Comparison of ENCODE assay signal across 21 mouse cellular contexts in the genomic region with DNA sequence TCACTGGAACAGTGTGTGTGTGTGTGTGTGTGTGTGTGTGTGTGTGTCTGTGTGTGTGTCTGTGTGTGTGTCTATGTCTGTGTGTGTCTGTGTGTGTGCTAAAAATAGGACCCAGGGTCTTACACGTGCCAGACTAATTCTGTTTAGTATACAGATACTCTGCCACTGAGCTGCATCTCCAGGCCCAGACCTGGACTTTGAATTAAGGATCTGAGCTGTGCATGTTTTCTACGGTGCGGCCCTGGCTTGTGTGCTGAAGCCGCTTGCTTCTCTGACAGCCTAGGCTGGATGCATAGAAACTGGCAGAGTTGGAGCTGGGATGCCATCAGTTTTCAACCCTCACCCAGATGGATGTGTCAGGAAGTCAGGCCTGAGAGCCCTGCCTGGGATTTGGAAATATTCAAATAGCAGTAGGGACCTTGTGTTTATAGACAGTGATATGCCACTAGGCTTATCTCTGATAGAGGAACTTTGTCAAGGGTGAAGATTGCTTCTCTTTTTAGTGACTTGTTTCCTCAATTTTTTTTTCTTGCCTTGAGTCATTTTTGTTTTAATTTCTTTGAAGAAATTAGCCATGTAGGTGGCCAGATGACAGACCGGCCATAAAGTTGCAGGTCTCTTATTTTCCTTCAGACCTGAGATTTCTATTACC. TPM values are rescaled to one million over a fixed set of nuclear protein-coding genes. Genes with fewer than 3 reads are reported as not detected.
A peak's percentile ranks its signal among the peaks of the same experiment; 100 is the strongest.
DNase-seq lines count a peak whose midpoint lies in the region; ATAC-seq and TF ChIP-seq lines count a peak whose summit lies in the region.
"Had no signal": no experiment of that assay in that cellular context is flagged by ENCODE, and none has a peak within 500 bp of the region (broad histone marks: within the 10 kb centered on the region; RNA-seq: fewer than 3 reads in every experiment).

No protein-coding gene starts in this region.

- H3K4me2 ChIP-seq in heart, embryonic 13.5 days, result no peak overlapping the region
- H3K4me2 ChIP-seq in lung, embryonic 15.5 days, result no peak overlapping the region
- H3K4me2 ChIP-seq: embryonic facial prominence, embryonic 13.5 days; forebrain, embryonic 13.5 days; hindbrain, embryonic 12.5 days had no signal

- H3K4me1 ChIP-seq in heart, embryonic 13.5 days, result peaks cover 15% of the 10 kb centered on the region
- no peaks in the 10 kb centered on the region for H3K4me1 ChIP-seq in lung, embryonic 15.5 days
- H3K4me1 ChIP-seq in MEL (ENCODE audit: control insufficient read depth in 1 of 2, insufficient read depth in 2 of 2, low read length in 2 of 2), result no peaks in the 10 kb centered on the region
- H3K4me1 ChIP-seq: embryonic facial prominence, embryonic 13.5 days; hindbrain, embryonic 12.5 days had no signal

- TF ChIP-seq RAD21 in MEL (IDR thresholded peaks at IDR 0.05; ENCODE audit: low read depth, low read length), result no peak

- no peaks in the 10 kb centered on the region for H3K9me3 ChIP-seq in heart, embryonic 13.5 days
- H3K9me3 ChIP-seq in lung, embryonic 15.5 days, result no peaks in the 10 kb centered on the region
- no peaks in the 10 kb centered on the region for H3K9me3 ChIP-seq in MEL (replicated peaks; ENCODE audit: insufficient read depth, low read length)
- H3K9me3 ChIP-seq: embryonic facial prominence, embryonic 13.5 days; forebrain, embryonic 13.5 days; hindbrain, embryonic 12.5 days had no signal

- TF ChIP-seq EP300 in MEL (IDR thresholded peaks at IDR 0.05; ENCODE audit: low read depth in 1 of 2, low read length in 2 of 2), result 0 out of 4 replicates have a peak, but pooled peaks of 1 of the 2 experiments have one; percentile 48

- no peak overlapping the region for H3K9ac ChIP-seq in heart, embryonic 13.5 days
- H3K9ac ChIP-seq in lung, embryonic 15.5 days, result no peak overlapping the region
- H3K9ac ChIP-seq in MEL (ENCODE audit: control insufficient read depth, low read depth, low read length, poor library complexity, severe bottlenecking), result no peak overlapping the region
- H3K9ac ChIP-seq: embryonic facial prominence, embryonic 13.5 days; forebrain, embryonic 13.5 days; hindbrain, embryonic 12.5 days had no signal

- 64% methylated on average over 5 of the region's 5 CpGs for WGBS in heart, embryonic 13.5 days
- 66% methylated on average over 5 of the region's 5 CpGs for WGBS in lung, embryonic 15.5 days

- intact Hi-C loops in gastrocnemius, postnatal 36 days (cut with DNase I), result no loop called here

- H3K27ac ChIP-seq in heart, embryonic 13.5 days (replicated peaks), result peak overlapping the region; percentile 36; the same call in 1 of the 2 replicates
- H3K27ac ChIP-seq in lung, embryonic 15.5 days, result no peak overlapping the region
- H3K27ac ChIP-seq in MEL (ENCODE audit: control insufficient read depth, low read depth, low read length), result no peak overlapping the region
- H3K27ac ChIP-seq: embryonic facial prominence, embryonic 13.5 days; forebrain, embryonic 13.5 days; gastrocnemius, adult 2 months; hindbrain, embryonic 12.5 days had no signal

- TF ChIP-seq POLR2A in MEL (IDR thresholded peaks at IDR 0.05; ENCODE audit: control insufficient read depth in 1 of 2, insufficient read depth in 1 of 2, low read depth in 1 of 2, low read length in 2 of 2, poor library complexity in 1 of 2), result no peak

- no peaks in the 10 kb centered on the region; the same call in 1 of the 2 replicates for H3K27me3 ChIP-seq in heart, embryonic 13.5 days (replicated peaks)
- no peaks in the 10 kb centered on the region; the same call in 1 of the 2 replicates for H3K27me3 ChIP-seq in lung, embryonic 15.5 days
- no peaks in the 10 kb centered on the region; a peak in 2 of 4 replicates for H3K27me3 ChIP-seq in MEL (ENCODE audit: control insufficient read depth in 1 of 2, insufficient read depth in 2 of 2, low read length in 2 of 2)
- H3K27me3 ChIP-seq: embryonic facial prominence, embryonic 13.5 days; forebrain, embryonic 13.5 days; hindbrain, embryonic 12.5 days had no signal

- TF ChIP-seq CTCF in MEL (IDR thresholded peaks at IDR 0.05 in 2 of 3, conservative IDR thresholded peaks at IDR 0.05 in 1 of 3; ENCODE audit: control insufficient read depth in 1 of 3, insufficient read depth in 1 of 3, low read depth in 2 of 3, low read length in 3 of 3, poor library complexity in 1 of 3, severe bottlenecking in 1 of 3), result no peak

- H3K79me2 ChIP-seq in MEL (ENCODE audit: control insufficient read depth, insufficient read depth, low read length, poor library complexity), result no peaks in the 10 kb centered on the region

- H3K4me3 ChIP-seq in heart, embryonic 13.5 days, result no peak overlapping the region
- H3K4me3 ChIP-seq in lung, embryonic 15.5 days, result no peak overlapping the region
- no peak overlapping the region for H3K4me3 ChIP-seq in MEL (ENCODE audit: control insufficient read depth in 1 of 2, insufficient read depth in 1 of 2, low read depth in 2 of 2, low read length in 2 of 2)
- H3K4me3 ChIP-seq: embryonic facial prominence, embryonic 13.5 days; forebrain, embryonic 13.5 days; gastrocnemius, adult 2 months; hindbrain, embryonic 12.5 days had no signal

- no peaks in the 10 kb centered on the region for H3K36me3 ChIP-seq in heart, embryonic 13.5 days
- no peaks in the 10 kb centered on the region for H3K36me3 ChIP-seq in lung, embryonic 15.5 days
- 0 out of 4 replicates have a peak, but pooled peaks cover 0 to 2% of the 10 kb centered on the region in 2 experiments for H3K36me3 ChIP-seq in MEL (ENCODE audit: control insufficient read depth in 1 of 2, insufficient read depth in 2 of 2, low read length in 2 of 2)
- H3K36me3 ChIP-seq: embryonic facial prominence, embryonic 13.5 days; hindbrain, embryonic 12.5 days had no signal

- DNase-seq in heart, adult 18-20 months, result no peak
- no peak for DNase-seq in lung, postnatal 36 days
- no peak for DNase-seq in MEL (ENCODE audit: low read depth, low spot score)
- DNase-seq in gastrocnemius, postnatal 36 days, result no peak
- DNase-seq in adrenal gland, postnatal 36 days, result no peak
- DNase-seq: adrenal gland, adult 8-10 months; cerebellum, adult 11-12 months; cerebellum, adult 9-10 months; cerebellum, postnatal 25 days; gastrocnemius, adult 2 months; gastrocnemius, postnatal 25 days; heart, postnatal 4 days had no signal

- ATAC-seq in heart, embryonic 13.5 days (ENCODE audit: extremely low read depth, insufficient number of reproducible peaks, low FRiP score, low TSS enrichment), result no peak
- ATAC-seq in lung, embryonic 15.5 days (ENCODE audit: borderline replicate concordance, extremely low read depth, low FRiP score, low TSS enrichment), result peak; percentile 46; the same call in 1 of the 2 replicates
- ATAC-seq in megakaryocyte, adult 5-6 weeks (ENCODE audit: poor library complexity, severe bottlenecking), result peak; percentile 57
- ATAC-seq: forebrain, embryonic 13.5 days; hindbrain, embryonic 16.5 days; inflammation-experienced regulatory T-cells, adult 6 months; intestine, postnatal 0 days had no signal

TF ChIP-seq in MEL, 35 proteins besides CTCF, POLR2A, EP300 and RAD21:
- TF ChIP-seq GATA1 (IDR thresholded peaks at IDR 0.05; ENCODE audit: low read depth, low read length), result peak; percentile 48; the same call in 1 of the 2 replicates
- no peak for TF ChIP-seq E2F4 (IDR thresholded peaks at IDR 0.05; ENCODE audit: borderline replicate concordance, low read depth, low read length)
- 0 out of 2 replicates have a peak, but pooled peaks have one; percentile 42 for TF ChIP-seq RCOR1 (IDR thresholded peaks at IDR 0.05; ENCODE audit: low read depth, low read length)
- peak; percentile 81 for TF ChIP-seq ZNF384 (IDR thresholded peaks at IDR 0.05; ENCODE audit: low read depth, low read length)
- no peak for TF ChIP-seq MAFK (IDR thresholded peaks at IDR 0.05; ENCODE audit: borderline replicate concordance, low read depth, low read length)

RNA-seq across cellular contexts. Expression of a gene that starts 11.4 kb away (rescaled TPM):
- 0.66 and 0.94 TPM in 2 replicates for polyA plus RNA-seq in heart, embryonic 13.5 days (2015; fragmentation: Nextera tagmentation; extraction: Ambion mirVana)
- 1 to 10 TPM; 1.8 to 2.4 TPM for total RNA-seq in heart, adult 18-20 months (2021)
- polyA plus RNA-seq in lung, embryonic 15.5 days (2015; fragmentation: Nextera tagmentation; extraction: Ambion mirVana), result 0.81 and 1.0 TPM in 2 replicates
- 9.0 and 9.4 TPM in 2 replicates for total RNA-seq in MEL (2012; rRNA removed)
- 10 to 100 TPM in 1 of 2 experiments, not detected in 1; 13.3 TPM for polyA plus RNA-seq in MEL (2012; ENCODE audit: insufficient read depth in 1 of 2, insufficient read length in 2 of 2, low read depth in 1 of 2, low replicate concordance in 2 of 2, missing spikeins in 1 of 2)
- 26.8 and 27.9 TPM in 2 replicates for total RNA-seq in megakaryocyte, adult 5-6 weeks (2015)
- total RNA-seq in megakaryocyte, adult 5-6 weeks (2017), result 13.7 and 23.3 TPM in 2 replicates
- total RNA-seq in gastrocnemius, postnatal 36 days (2021), result 1 to 10 TPM; 5.0 to 5.5 TPM
- total RNA-seq in adrenal gland, postnatal 36 days (2021), result 1 to 10 TPM; 4.9 to 8.2 TPM
